Mouse (Mus musculus) T-helper 17 cell (primary cell): ENCODE measurements around the gene Glis3.

Experiments used
- in situ Hi-C, 2 experiments: fragments of 300-600 bp; cut with MboI, MseI; formaldehyde crosslinking; loops; 1 replicate in 1 of 2; 2 replicates in 1 of 2; pipeline ENCODE4 v1.15.1; 2025; ENCODE audit warnings: high pct_unique_total_duplicates in 2 of 2

Gene Glis3

DNA sequence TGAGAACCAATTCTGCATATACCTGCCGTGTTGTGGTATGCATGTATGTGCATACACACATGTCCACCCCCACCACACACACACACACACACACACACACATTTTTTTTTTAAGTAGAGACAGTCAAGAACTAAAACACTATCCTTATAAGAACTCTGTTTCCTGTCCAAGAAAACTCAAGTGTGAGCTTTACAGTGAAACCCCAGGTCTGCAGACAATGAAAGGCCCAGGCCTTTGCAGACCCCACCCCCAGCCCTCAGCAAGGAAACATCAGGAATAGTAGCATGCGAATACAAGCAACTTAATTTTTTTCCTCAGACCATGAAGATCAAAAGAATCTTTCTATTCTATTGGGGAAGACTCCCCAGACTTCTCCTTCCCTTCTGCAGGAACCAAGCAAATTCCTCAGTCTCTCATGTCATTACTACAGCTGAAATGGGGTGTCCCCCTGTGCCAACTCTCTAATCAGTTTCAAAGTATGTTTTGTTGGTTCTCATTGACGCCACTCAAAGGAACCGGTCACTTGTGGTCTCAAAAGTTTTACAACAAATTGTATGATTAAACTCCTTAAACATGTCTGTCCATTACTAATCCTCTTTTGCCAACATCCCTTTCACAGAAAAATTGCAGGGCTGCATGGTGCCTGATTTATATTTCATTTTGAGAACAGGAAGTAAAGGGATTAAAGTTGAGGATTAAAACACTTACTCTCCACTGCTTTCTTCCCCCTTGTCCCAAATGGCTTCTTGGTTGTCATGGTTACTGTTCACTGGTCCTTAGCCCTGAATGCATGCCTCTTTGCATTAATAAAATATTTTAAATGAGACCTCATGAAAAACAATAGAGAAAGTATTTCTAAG is 343.0 kb downstream of the Glis3 start:
- in situ Hi-C loops, result loop anchor here in 1 of 2 experiments (10.0 kb wide), 1 partner anchor 282 kb away; no protein-coding TSS in a partner anchor

DNA sequence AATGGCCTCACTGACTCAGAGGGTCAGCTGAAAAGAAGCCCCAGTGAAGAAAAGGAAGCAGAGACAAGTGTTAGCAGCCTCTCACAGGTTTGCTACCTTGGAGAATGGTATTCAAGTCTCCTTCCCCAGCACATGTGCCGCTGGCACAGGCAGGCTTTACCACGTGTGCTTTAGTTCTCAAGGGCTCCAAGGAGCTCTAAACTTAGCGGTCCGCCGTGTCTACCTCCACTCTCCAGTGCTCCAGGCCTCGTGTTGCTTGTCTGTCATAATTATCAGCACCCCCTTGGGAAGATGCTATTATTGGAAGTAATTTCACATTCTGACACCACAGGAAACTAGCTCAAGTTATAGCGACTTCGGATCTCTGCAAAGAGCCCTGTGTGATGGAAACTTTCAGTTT is 344.0 kb downstream of the Glis3 start:
- in situ Hi-C loops, result loop anchor here in 1 of 2 experiments (10.0 kb wide), 1 partner anchor 281 kb away; no protein-coding TSS in a partner anchor

DNA sequence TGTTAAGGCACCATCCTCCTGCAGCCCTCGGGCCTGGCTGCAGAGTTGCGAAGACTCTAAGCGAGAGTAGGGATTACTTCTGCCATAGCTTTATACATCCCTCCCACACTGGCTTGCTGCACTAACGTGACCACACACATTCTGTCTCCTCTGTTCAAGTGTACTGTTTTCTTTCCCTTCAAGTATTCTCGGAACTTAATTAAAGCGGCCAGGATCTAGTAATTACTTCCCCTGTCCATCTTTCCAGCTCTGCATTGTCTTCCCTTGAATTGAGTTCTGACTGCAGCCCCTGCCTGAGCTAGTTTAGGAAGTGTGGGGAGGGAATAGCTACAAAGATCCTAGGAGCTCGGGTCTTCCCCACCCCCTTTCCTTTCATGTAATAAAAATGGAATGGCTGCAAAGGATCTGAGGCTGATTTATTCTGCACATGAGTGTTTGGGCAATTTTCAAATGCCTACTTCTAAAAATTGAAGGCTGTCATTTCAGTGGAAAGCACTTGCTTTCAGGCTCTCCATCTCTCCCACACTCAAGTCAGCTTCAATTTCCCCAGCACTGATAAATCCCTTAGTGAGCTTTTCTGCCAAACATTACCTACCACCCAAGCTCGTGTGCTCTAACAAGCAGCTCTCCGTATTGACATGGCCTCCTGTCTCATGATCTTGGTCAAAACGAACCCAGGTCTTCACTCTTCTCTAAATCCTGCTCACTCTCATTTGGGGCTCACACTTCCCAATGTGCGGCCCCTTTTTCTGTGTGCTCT is 346.7 kb downstream of the Glis3 start:
- in situ Hi-C loops, result loop anchor here in 1 of 2 experiments (10.0 kb wide), 1 partner anchor 278 kb away; no protein-coding TSS in a partner anchor

DNA sequence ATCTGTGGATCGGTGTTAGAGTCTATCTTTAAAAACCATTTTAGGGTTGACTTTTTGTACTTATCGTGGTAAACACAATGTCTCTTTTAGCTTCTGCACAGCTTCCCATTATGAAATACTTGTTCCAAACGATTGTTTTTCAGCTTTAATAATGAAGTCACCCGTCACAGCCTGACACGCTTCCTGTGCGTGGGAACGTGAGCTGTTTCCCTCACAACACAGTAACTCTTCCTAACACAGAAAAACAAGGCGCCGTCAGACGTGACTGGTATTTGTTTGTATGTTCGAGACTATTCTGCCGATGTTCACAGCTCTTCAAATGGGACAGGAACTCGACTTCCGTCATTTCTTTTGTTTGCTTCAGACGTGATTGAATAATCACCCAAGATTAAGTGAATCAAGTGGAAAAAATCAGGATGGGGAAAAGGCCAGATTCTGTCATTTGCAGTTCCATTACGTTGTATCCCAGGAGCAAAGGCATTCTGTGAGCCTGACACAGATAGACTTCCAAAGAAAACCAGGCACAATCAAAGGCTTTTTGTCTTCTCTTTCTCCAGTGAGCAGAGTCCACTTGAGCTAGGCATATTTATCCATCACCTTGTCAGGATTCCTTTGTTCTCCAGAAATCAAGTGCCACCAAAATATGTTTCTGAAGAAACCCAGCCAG is 351.3 kb downstream of the Glis3 start:
- in situ Hi-C loops, result no loop called here

DNA sequence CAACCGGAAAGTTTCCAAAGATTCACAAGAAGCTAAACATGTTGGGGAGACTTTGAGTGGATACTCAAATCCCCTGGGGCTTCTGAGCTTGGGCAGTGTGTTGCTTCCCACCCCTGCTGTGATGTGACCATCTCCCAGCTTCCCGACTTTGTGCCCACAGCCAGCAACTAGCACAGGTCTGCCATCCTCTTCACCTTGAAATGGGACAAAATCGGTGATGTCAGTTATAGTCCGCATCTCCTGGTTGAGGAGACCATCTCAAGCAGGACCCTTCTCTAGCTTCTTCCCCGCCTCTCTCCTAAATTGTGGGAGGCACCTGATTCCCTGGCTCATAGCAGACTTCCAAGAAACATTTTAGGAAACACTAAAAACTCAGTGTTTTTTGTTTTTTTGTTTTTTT is 352.3 kb downstream of the Glis3 start:
- in situ Hi-C loops, result no loop called here

DNA sequence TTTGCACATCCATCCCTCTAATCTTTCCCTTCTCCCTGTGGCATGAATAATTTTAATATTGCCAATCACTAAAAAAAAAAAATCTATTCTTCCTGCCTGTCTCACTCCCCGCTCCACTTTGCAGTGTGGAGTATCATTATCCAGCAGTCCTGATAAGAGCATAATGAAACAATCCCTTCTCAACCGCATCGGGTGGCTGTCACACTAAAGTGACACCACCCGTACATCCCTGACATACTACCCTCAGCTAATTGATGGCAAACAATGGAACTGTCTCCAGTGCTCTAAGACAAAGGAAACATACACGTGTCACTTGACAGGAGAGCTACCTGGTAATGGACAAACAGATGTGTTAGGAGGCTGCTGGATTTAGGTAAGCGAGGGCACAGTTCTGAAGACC is 373.8 kb downstream of the Glis3 start:
- in situ Hi-C loops, result no loop called here

DNA sequence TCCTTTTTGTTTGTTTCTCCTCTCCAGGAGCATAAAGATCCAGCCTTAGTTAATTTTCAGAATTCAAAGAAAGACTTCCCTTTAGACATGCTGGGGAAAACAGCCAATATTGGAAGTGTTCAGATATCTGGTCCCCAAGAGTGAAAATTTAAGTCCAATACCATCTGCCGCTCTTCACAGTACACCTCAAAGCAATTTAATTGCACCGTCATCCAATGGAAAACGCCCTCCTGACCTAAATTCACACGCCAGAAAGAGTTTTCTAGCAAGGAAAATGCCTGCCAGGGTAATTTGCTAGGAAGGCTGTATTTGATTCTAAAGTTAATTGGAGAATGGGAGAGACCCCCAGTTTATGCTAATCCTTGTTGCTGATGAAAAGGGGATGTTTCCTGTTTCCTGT is 374.4 kb downstream of the Glis3 start:
- in situ Hi-C loops, result no loop called here

DNA sequence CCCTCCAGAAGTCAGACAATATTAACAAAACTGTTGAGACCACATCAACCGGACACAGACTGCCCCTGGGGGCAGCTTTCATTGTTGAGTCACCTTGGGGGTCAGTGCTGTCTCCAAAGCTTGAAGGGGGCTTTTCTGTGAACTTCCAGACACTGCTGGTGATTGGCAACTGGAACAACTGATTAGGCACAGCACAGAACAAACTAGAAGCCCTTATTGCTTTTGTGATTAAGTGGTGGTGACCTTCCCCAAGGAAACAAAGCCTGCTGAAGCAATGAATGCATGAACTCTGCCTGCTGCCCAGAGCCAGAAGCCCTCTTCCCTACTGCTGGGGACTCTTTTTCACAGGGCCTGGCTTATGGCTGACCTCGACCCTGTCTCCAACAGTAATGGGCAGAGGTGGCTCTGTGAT is 377.0 kb downstream of the Glis3 start:
- in situ Hi-C loops, result no loop called here

DNA sequence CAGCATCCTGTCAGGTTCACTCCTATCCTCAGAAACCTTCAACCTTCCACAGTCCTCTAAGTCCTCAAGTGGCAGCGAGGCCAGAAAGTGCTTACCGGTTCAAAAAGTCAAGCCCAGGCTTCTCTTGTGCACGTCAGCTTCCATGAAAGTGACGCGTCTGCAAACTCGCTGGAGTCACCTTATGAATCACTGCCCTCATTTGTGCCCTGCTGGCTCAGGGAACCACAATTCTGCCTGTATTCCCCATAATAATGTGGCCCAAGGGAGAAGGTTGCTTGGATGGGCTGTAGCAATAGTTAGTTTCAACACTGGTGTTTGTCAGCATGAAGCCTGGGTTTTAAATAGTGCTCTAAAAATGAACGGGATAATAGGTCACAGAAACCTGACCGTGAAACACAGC is 379.7 kb downstream of the Glis3 start:
- in situ Hi-C loops, result no loop called here

DNA sequence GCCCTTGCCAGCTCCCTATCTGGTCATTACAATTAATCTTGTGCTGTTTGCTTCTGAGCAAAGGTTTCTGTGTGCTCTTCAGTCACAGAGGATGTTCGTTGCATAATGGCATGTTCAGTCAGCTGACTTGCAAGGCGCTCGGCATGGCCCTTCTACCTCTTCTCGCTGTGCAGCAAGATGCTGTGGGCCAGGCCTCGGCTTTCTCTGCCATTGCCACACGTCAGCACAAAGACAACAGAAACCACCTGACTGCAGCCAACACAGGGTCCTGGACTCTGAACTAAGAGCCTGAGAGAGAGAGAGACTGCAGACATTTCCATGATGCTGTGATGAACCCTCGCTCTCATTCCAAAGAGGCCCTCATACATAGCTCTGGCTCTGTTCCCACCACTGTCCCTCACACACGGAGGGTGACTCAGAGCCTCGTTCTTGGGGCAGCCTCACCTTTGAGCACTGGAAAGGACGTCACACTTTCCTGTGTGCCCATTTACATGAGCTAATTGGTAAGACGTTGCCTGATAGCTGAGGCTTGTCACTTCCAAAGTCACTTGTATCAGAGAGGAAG is 380.6 kb downstream of the Glis3 start:
- in situ Hi-C loops, result no loop called here

DNA sequence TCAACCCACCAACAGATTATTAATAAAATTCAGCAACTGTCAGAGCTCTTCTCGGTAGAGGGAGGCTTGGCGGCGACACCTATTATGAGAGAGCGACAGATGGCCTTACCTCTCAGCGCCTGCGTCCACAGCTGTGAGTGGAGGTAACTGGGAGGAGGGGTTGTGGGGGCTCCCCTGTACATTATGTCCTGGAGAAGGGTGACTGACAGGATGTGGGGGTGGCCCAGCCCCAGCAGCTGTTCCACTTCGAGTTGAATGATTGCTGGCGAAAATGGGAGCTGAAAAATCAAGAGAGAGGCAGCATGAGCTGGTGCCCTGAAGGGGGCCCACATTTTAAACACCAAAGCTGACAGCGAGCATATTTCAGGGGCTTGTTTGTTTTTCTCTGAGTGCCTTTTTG is 381.2 kb downstream of the Glis3 start:
- in situ Hi-C loops, result no loop called here

DNA sequence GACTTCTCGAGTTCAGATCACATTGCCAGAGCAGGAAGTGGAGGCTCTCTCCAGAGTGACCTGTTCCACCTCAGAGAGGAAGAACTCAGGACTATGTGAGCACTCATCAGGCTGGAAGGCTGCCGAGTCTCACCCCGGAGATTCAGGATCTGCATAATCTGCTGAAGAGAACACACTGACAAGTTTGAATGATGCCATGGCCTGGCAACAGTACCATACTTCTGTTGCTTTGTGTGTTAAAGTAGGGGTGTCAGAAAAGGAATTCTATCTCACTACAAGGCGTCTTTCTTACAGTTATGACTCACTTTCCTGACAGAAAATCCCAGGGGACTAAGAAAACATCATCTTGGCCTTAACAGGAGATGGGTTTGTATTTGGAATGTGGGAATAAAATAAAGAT is 388.3 kb downstream of the Glis3 start:
- in situ Hi-C loops, result loop anchor here in 1 of 2 experiments (5.0 kb wide), 1 partner anchor 96 kb away; no protein-coding TSS in a partner anchor

DNA sequence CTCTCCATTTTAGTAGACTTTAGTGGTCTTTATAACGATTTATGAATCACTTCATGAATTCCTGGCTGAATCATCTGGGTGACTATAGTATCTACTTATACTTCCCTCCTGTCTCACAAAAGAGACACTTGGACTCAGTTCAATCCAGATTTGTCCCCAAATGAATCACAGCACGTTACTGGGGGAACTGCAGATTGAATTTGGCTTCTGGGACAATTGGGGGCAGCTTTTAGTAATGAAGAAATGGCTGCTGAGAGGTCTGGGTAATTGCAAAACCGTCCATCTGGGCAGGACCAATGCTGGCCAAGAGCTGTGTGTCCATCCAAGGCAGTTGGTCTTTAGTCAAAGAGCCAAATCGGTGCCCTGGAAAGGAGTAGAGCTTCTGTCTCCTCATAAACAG is 390.4 kb downstream of the Glis3 start:
- in situ Hi-C loops, result no loop called here

DNA sequence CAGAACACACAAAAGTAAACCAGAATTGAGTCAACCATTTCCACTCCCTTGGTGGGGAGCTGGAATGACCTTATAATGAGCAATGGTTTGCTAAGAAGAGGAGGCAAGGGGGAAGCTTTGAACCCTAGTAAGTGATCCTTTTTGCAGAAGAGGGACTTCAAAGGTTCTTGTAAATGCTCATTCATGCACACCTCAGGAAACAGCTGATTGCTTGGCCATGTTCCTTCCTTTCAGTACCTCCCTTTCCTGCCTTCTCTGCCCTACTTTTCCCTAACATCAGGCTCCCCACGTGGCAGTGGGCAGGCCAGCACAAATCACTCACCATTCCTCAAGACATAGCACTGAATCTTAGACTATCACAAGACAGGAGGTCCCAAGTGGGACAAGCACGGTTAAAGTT is 392.4 kb downstream of the Glis3 start:
- in situ Hi-C loops, result no loop called here

DNA sequence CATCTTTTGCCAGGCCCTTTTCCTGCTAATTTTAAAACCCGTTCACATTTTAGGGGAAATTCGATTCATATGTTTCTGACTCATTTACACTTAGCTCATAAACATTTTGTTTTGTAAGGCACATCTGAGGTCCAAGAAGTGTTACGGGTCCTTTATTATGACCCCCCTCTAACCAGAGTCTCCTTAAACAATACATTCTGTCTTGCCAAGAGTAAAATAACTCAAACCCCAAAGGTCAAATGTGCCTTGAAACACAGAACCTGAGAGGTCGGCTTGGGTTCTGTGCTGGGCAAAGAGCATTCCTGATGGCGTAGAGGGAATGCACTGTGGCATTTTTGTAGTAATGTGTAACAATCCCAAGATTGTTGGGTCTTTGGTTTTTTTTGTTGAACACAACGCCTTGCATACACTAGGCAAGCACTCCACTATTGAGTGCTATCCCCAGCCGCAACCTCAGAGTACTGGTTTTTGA is 395.7 kb downstream of the Glis3 start:
- in situ Hi-C loops, result no loop called here

DNA sequence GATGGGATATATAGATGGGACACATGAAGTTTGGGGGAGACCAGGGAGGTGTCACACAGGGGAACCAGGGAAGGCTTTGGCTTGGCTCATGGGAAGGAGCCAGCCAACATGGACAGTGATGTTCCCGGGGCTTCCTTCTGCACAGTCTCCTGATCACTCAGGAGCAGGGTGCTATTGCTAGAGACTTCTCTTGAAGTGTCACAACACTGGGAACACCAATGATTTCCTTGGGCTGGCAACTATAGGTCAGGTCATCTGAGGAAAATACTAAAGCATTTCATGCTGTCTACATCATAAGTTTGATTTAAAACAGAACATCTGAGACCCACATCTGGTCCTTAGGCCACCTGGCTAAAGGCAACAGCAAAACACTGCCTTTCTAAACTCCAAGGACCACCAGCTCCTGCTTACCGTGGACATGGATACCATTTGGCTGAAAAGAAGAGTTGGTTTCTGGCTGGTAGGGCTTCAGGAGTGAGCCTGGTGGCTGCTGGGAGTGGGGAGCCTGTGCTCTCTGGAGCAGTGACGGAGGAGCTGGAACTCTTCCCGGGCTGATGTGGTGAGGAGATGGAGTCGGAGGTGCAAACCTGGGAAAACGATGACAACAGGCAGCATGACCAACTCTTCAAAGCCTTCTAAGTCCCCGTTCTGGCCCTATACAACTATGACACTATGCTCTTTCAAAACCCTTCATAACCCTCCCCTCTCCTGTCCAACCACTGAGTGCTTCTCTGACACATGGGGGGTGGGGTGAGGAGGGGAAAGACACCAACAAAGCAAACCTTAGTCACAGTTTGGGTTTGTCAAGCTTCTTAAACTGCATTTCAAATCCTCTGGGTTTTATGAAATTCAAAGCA is 396.4 kb downstream of the Glis3 start:
- in situ Hi-C loops, result no loop called here

DNA sequence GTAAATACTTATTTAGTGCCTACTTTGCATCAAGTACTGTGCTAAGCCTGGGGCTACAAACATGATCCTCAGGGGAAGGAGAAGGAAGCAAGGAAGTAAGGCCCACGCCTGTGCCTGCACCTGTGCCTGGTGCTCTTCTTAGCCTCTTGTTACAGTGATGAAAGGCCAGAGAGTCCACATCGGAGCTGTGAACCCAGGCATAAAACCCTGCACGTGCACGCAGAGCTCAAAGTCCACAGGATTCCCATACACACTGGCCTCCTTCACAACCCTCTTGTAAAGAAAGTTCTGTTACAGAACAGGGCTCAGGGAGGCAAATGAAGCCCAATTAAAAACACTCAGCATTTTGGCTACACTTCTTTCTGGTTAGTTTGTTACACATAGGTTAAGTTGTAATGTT is 398.5 kb downstream of the Glis3 start:
- in situ Hi-C loops, result no loop called here

DNA sequence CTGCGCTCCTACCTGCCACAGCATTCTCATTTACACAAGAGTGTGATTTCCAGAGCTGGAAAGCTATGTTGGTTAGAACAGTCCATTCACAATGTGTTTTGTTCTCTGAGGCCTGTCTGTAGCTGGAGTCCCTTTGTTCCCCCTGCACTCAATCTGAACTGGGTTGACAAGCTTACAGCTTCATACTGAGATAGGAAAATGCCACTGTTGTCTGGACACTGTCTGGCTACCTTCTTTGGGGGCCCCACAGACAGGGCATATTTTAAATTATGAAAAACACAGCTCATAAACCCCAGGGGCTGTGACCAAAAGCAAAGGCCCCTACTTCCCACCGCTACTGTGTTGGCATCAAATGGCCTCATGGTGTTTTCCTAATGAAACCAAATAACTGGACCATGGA is 402.8 kb downstream of the Glis3 start:
- in situ Hi-C loops, result no loop called here

DNA sequence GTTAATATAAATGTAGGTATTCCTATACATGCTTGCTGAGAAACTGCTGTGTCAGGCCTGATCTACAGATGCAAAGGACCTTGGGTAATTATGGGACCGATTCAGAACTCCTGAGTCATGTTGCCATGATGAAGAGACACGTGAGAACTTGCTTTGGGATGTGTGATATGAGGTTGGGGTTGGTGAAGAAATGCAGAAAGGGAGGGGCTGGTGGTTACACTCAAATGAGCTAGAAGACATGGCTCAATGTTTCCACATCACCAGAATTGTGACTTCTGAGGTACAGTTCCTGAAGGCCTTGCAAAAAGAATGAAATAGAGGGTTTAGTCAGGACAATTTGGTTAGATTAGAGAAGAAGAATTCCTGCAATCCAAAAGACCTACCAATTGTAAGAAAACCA is 405.4 kb downstream of the Glis3 start:
- in situ Hi-C loops, result no loop called here

DNA sequence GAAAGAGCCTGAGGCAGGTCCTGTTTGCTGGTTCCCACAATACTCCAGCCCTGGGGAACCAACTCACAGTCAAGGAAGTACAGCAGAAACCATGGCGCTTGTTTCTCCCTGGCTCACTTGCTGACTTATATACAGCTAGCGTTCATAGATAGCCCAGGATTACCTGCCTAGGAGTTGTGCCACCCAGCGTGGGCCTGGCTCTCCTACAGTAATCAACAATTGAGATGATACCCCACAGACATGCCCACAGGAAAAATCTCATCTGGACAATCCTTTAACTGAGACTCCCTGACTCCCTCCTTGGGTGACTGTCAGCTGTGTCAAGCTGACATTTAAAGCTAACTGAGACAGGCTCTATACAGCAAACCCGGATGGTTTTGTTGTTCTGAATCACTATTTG is 405.9 kb downstream of the Glis3 start:
- in situ Hi-C loops, result no loop called here

DNA sequence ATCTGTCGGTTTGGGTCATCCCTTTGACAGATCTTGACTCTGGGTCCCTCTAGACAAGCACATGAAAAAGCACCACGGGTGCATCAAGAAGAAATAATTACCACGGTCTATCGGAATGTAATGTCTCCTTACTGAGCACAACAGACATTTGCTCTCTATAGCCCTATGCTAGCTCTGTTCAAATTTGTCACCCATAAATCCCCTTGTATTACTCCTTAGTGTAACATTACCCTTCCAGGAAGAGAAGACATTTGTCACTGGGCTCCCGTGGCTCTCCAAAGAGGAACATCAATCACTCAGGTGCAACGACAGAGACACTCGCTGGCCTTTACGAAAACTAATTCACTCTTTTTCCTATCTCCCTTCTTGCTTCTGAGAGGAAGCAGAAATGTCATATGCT is 413.0 kb downstream of the Glis3 start:
- in situ Hi-C loops, result no loop called here
